Mouse (Mus musculus) cerebellum, adult 18-20 months (tissue): ENCODE measurements at regions not wholly inside any gene's neighbourhood (a gene's known extent, or its start where the extent isn't known, plus 50 kb on each side); places are given as distances from the start of the nearest gene placed in this dataset.

Experiments
- DNase-seq, 2 experiments: peaks; one replicate each; pipeline ENCODE4 v3.0.0; 2021

DNA sequence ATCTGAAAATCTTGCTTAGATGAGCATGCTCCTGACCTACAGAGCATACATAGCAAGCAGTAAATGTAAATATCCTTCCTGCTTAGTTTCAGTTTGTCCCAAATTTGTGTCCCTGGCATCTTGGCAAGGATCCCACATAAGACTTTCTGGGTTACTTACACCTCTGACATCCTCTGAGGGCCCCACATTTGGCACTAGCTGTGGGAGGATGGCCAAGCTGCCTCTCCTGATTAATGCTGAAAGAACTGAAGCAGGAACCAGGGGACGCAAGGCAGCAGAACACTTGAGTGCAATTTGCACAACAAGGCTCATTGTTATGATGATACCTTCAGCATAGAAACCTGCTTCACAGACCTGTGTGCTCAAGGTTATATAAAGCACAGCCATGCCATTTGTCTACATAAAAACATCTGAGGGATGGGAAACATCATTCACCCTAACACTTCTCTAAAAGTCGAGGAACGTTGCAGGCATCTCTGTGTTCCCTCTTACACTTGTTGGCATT is 441.7 kb downstream of the Adam3 start:
- DNase-seq, result no peak

DNA sequence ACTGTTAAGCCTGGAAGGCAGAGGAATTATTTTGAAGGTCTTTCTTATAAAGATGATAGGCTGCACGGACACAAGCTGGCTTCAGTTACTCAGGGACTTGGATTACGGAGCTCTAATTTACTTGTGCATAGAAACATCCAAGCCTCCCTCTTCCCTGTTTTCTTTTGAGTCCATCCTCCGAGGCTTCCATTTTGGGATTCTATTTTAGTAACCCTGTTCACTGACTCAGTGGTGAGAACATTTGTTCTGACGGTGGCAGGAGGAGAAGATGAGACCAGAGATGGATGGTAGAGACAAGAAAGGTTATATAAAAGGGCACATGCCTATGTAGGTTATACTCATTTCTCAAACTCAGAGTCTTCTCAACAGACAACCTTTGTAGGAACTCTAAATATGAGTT is 445.4 kb downstream of the Adam3 start:
- DNase-seq, result no peak

DNA sequence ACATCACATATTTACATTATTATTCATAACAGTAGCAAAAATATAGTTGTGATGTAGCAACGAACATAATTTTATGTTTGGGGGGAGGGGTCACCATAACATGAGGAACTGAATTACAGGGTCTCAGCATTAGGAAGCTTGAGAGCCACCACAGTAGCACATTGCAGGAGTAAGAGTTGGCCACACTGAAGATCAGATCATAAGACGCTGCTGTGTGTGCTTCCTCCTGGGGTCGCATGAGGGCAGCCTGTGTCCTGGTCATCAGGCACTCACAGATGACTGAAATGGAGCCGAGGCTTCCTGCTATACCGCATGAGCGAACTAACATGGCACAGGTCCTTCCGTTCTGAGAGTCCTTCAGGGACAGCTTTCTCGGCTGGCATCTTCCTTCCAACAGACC is 447.3 kb downstream of the Adam3 start:
- no peak for DNase-seq

DNA sequence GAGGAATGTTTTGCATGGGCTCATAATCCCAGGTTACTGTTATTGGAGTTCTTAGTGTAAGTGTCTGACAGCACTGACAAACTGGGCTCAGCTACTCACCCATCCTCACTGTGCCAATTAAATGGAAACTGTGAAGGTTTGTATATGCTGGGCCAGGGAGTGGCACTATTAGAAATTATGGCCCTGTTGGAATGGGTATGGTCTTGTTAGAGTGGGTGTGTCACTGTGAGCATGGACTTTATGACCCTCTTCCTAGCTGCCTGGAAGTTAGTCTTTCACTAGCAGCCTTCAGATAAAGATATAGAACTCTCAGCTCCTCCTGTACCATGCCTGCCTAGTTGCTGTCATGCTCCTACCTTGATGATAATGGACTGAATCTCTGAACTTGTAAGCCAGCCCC is 464.3 kb downstream of the Adam3 start:
- DNase-seq, result no peak

DNA sequence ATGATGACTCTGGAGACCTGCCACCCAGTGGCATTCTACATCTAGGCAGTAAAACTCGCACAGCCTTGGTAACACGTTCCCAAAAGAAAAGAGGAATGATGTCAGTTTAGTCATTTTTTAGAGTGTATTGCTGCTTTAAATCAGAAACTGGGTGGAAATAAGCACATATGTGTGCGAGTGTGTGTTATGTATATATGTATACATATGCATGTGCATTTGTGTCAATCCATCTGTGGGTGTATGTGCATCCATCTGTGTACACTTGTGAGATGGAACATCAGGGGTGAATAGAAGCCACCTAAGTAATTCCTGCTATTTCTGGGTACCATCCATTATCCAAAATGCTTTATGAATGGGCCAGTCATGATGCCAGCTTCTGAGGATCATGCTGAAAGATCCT is 467.0 kb downstream of the Adam3 start:
- no peak for DNase-seq

DNA sequence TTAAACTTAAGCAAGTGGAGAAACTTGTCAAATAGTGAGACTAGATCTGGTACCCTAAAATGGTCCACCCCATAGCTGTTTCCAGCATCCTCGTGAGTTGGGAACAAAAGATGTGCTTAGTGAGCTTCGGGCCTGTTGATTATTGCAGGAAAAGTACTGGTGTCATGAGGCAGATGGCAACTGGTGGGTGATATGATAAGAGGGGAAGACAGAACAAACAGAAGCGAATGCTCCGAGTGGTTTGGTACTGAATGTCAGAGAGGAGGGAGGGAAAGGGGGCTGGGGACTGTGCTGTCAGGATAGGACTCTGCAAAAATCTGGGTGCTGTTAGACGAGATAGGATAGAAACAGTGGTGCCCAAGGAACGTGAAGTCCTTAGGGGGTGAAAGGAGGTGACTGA is 483.4 kb downstream of the Adam3 start:
- DNase-seq, result no peak

DNA sequence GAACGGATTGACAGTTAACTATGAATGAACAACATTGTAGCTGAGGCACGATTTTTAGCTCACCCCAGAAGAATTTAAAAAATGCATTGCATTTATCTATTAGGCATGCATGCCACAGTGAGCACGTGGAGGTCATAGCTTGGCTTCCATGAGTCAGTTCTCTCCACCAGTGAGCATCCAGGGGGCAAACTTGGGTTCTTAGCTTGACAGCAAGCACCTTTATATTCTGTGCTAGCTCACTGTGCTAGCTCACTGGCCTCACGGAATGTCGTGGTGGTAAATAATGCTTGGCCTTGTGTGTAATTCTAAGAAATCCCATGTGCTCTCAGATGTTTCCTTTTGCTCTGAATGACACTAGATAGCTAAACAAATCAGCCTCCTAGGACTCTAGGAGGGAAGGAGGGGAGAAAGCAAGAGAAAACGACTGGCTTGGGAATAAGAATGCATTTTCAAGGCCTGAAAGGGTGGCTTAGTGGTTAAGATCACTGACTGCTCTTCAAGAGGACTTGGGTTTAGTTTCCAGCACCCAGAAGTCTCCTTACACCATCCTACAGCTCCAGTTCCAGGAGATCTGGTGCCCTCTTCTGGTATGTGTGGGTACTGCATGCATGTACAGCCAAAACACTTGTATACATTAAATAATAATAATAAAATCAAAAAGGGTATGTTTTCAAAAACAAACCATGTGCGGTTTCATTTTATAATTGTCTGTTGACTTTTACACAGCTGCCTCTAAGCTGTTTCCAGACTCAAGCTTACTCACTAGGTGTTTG is 485.3 kb downstream of the Adam3 start:
- no peak for DNase-seq

DNA sequence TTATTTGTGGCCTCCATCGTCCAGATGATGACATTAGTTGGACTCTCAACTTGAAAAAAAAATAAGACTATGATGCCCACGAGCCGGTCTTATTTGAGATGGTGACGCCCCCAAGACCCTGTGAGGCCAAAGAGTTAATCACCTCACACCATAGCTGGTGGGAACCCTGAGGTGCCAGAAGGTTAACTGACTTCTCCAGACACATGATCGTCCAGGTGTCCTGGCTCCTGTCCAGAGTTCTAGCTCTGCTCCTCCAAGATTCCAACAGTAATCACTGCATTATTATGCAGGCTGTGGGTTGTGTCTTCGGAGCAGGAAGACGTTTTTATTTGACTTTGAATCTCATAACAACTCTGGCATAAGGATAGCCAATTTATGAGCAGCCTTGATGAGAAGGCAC is 490.7 kb downstream of the Adam3 start:
- DNase-seq, result no peak

DNA sequence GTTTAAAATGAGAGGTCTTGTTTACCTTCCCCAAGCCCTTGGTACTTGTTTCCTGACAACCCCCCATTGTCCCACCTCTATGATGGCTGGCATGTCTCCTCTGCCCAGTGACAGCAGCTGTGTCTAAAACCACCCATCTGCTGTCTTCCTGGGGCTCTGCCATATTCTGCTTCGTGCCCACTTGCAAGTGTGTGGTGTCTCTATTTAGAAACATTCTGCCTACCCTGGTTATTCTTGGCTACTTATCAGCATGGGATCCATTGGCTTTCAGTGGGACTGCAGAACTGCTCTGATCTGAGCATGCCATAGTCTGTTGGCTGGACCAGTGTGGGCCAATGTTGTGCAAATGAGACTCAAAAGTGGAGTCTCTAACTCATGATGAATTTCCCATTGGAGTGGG is 497.5 kb downstream of the Adam3 start:
- no peak for DNase-seq

DNA sequence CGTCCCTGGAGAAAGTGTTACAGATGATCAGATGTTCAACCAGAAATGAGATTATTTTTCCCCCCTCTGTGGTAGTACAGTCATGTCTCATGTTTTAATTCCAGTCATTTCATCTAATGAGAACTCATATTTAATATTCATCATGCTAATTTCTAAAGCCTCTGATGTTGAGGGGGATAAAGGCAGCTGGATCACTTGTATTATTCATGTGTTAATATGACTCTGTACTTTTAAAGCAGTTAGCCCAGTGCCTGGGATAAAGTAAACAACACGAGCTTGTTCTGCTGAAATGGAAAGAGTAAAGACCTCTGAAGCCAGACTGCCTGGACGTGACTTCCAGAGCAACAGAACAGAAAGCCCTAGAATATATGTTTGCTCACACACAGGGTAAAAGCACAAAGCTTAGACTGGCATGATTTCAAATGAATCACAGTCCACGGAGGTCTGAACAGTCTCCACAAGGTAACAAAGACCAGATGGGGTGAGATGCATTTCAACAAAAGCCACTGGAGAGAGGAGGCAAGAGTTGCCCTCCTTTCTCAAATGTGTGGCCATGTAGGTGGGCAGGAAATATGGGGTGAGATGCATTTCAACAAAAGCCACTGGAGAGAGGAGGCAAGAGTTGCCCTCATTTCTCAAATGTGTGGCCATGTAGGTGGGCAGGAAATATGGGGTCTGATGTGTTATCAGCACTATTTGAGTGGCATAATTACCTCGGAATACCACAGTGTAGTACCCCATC is 498.1 kb downstream of the Adam3 start:
- DNase-seq, result no peak

DNA sequence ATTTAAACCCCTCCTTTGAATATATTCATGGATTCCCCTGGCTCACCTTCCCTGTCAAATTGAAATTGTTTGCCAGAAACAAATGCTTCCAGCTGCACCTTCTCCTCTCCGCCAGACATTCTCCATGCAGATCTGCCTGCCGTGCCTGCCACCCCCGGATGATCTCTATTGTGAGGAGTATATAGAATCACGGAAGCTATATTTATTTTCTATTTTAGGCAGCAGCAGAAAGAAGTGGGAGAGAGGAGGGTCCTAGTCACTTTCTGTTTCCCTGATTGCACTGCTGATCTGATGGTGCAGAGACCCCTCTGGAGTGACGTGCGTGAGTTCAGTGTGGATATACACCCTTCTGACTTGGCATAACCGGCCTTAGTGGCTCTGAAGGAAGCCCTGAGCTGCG is 505.4 kb downstream of the Adam3 start:
- DNase-seq, result no peak

DNA sequence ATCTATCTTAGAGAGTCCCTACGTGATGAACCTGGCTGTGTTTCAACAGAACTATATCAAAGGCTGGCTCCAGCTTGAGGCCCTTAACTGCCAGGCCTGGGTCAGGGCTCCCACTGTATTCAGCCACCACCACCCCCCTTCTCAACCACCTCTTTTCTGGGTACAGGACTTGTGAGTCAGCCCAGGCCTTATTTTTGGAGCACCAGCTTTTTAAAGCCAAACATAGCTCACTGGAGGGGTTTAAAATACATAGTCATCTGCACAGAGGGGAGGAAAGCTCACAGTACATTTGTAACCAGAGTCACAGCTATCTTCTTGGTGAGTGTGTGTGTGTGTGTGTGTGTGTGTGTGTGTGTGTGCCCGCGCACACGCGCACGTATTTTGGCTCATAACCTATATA is 509.0 kb downstream of the Adam3 start:
- DNase-seq, result no peak

DNA sequence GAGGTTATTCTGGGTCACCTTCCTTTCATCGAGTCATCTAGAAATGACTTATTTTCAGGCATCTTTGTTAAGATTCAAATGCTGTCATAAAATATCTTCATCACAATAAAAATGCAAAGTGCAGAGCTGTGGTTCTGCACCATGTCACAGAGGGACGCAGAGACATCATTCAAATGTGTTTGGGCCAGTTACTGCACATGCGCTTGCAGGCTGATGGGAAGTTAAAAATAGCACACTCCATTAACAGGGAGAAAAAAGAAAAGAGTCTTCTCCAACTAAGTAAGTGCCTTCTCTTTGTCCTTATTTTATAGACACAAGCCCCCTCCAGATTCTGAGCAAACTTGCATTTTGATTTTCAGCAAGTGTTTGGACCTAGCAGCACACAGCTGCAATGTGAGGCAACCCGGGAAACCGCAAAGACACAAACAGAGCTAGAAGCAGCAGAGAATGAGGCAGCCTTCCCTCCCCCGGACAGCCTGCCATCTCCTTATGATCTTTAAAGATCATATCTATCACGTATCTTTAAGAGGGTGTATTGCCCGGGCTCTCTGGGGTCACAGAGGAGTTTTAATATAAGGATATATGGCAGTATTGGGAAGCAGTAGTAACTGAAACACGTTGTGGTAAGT is 510.0 kb downstream of the Adam3 start:
- DNase-seq, result no peak

DNA sequence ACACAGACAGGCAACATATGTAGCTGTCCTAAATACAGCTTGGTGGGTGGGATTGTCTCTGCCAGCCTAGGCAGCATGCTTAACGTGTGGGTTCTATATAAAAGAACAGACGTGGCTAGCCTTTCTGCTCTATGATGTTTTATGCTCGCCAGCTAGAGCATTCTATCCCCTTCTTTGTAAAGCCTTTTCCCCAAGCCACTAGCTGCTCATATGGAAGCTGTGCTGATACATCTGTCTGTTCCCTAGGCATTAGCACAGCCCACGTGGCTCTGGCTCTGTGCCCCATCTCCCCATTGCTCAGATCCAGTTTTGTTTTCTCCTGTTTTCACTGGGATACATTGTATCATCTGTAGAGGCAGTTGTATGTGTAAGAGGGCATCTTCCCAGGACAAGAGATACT is 511.3 kb downstream of the Adam3 start:
- no peak for DNase-seq

DNA sequence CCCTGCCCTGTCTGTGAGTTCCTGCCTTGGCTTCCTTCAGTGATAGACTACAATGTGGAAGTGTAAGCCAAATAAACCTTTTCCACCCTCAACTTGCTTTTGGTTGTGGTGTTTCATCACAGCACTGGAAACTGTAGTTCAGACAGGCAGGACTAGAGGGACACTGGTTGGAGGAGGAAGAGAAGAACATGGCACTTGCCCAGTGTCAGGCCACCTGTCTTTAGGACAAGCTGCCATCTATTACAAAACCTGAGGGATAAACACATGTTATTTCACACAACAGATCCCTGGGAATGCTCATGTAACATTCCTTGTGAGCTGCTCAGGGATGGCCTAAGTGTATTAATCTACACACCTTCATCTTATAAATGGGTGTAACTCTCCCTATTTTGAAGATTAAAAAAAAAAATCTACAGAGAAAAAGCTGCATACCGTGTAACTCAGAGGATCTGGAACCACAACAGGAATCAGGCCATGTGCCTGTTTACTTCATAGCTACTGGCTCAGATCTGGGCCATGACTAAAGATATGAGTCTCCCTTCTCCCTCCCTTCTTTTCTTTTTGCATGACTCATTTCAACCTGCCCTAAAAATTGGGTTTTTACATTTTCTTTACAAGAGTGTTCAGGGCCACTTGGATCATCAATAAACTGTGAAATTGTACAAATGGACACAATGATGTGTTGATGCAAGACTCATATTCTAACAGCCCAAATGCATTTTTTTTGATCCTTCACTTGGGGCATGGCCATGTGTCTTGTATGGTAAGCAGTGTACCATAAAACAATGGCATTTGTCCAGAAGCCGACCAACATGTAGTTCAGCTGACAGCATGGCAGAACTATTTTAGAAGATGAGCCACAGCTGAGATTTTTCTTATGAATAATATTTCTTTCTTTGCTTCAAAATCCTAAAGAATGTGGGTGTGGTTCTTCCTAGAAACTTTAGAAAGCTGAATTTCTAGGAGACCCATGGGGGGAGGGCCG is 513.1 kb downstream of the Adam3 start:
- DNase-seq, result no peak

DNA sequence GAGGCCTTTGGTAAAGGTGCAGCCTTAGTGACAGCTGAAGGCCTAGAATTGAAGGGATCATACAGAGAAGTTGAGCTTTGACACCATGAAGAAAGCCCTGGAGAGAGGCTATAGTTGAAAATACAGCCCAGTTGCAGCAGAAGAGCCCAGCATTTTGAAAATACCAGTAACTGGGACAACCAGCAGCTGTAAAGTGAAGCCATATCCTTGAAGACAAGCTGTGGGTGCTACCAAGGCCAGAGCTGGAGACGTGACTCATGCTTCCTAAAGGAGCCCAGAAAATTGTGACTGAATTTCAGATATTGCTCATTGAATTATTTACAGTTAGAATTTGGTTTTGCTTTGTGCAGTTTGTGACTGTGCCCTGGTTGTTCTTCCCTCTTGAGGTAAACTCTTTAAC is 514.6 kb downstream of the Adam3 start:
- DNase-seq, result no peak
